11 mouse cellular contexts compared by ENCODE assay signal in the genomic region with DNA sequence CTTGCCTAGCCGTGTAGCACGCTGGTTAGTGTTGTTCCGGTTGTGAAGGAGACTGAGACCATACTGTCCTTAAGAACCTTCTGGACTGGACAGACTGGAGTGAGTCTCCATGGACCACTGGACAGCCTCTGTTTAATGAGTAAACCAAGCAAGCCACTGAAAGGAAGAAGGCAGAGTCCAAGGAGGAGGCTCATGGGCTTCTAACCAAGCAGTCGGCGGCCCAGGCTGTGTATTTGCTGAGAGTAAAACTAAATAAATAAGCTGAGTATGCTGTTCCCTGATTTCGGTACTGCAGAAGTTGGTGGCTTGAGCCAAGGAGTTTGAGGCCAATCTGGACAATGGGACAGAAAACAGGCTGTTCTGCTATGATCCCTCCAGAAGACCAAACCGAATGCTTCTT.
"Had no signal": no experiment of that assay in that cellular context is flagged by ENCODE, and none has a peak within 500 bp of the region (broad histone marks: within the 10 kb centered on the region; RNA-seq: fewer than 3 reads in every experiment).

No protein-coding gene starts in this region.

- H3K27me3 ChIP-seq: hindbrain, embryonic 15.5 days; limb, embryonic 15.5 days; liver, embryonic 13.5 days; neural tube, embryonic 15.5 days had no signal

- DNase-seq: liver, embryonic 13.5 days; lung, adult 18-20 months; midbrain, embryonic 14.5 days; right cerebral cortex, adult 18-20 months; thymus, postnatal 4 days had no signal

- H3K9ac ChIP-seq: hindbrain, embryonic 15.5 days; limb, embryonic 15.5 days; liver, embryonic 13.5 days; neural tube, embryonic 15.5 days had no signal

- H3K36me3 ChIP-seq: hindbrain, embryonic 15.5 days; limb, embryonic 15.5 days; liver, embryonic 13.5 days; neural tube, embryonic 15.5 days had no signal

- H3K27ac ChIP-seq: hindbrain, embryonic 15.5 days; limb, embryonic 15.5 days; liver, embryonic 13.5 days; neural tube, embryonic 15.5 days; stomach, postnatal 0 days had no signal

- H3K4me2 ChIP-seq: hindbrain, embryonic 15.5 days; limb, embryonic 15.5 days; liver, embryonic 13.5 days; neural tube, embryonic 15.5 days had no signal

- H3K4me3 ChIP-seq: hindbrain, embryonic 15.5 days; limb, embryonic 15.5 days; liver, embryonic 13.5 days; myocyte; neural tube, embryonic 15.5 days had no signal

- ATAC-seq: inflammation-experienced regulatory T-cells, adult 6 months had no signal

- H3K9me3 ChIP-seq: hindbrain, embryonic 15.5 days; limb, embryonic 15.5 days; liver, embryonic 13.5 days; neural tube, embryonic 15.5 days had no signal
